In the genomic region with DNA sequence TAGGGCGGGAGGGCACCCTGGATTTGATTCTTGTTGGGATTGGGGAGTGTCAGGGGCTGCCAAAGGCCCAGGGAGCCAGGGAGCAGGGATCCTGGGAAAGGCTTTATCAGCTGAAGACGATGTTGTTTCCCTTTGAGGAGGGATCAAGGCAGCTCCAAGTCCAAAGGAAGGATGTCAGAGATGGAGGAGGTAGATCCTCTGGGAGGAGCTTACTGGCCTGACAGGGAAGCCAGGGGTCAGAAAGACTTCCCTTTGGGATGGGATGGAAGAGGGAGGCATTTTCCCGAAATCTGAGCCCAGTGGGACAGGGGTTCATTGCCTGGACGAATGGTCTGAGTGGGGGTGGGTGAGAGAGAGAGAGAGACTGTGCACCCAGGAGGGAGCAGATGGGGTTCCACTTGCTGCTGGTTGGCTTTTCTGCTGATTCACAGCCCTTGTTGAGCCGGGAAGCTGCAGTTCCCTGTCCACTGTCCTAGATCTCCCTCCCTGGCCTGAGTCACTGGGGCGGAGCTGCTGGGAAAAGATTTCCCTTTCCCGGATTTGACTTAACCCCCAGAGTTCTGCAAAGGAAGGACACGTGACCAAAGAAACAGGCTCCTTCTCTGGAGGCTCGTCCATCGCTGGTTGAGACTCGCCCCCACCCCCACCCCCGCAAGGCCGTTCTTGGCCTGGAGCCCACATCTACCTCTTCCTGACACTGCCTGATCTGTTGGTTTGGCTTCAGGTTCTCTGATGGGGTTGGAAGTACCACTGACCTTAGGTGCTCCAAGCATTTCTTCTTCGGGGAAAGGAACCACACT, we compare ENCODE assay signal across 7 mouse cellular contexts. TPM values are rescaled to one million over a fixed set of nuclear protein-coding genes. Genes with fewer than 3 reads are reported as not detected.
DNase-seq lines count a peak whose midpoint lies in the region; ATAC-seq and TF ChIP-seq lines count a peak whose summit lies in the region.

No protein-coding gene starts in this region.

- H3K27me3 ChIP-seq in heart, embryonic 15.5 days: no peaks in the 10 kb centered on the region

- peaks cover 64% of the 10 kb centered on the region for H3K4me1 ChIP-seq in heart, embryonic 15.5 days (replicated peaks)

- no peaks in the 10 kb centered on the region for H3K9me3 ChIP-seq in heart, embryonic 15.5 days (replicated peaks)

- 14% methylated on average over 14 of the region's 14 CpGs for WGBS in heart, embryonic 15.5 days
- WGBS in macrophage (ENCODE audit: missing documents): 15% methylated on average over 12 of the region's 14 CpGs

- H3K36me3 ChIP-seq in heart, embryonic 15.5 days: peaks cover 24% of the 10 kb centered on the region
- H3K36me3 ChIP-seq in macrophage (ENCODE audit: inconsistent target): peaks cover 25% of the 10 kb centered on the region

- peaks cover 98% of the 10 kb centered on the region for H3K79me2 ChIP-seq in macrophage (ENCODE audit: inconsistent target)

- H3K4me3 ChIP-seq in heart, embryonic 15.5 days: peak overlapping the region; percentile 20
- peak overlapping the region; percentile 2; the same call in 1 of the 2 replicates for H3K4me3 ChIP-seq in macrophage (ENCODE audit: inconsistent target)

- TF ChIP-seq POLR2A in brain, embryonic 14.5 days (IDR thresholded peaks at IDR 0.05; ENCODE audit: borderline replicate concordance, extremely low read depth, insufficient read depth, insufficient read length, poor library complexity, severe bottlenecking): no peak

- ATAC-seq in heart, embryonic 15.5 days (replicated peaks; ENCODE audit: insufficient number of reproducible peaks, insufficient read depth, low FRiP score, low read depth): peak; percentile 36

- H3K27ac ChIP-seq in heart, embryonic 15.5 days: peak overlapping the region; percentile 80
- peak overlapping the region; percentile 98 for H3K27ac ChIP-seq in macrophage

- no peak for TF ChIP-seq CTCF in brain, embryonic 14.5 days (IDR thresholded peaks at IDR 0.05; ENCODE audit: borderline replicate concordance, extremely low read depth, insufficient read depth, insufficient read length)

- peak; percentile 78 for DNase-seq in urinary bladder, postnatal 14 days (ENCODE audit: low spot score)
- DNase-seq in urinary bladder, postnatal 10 days (ENCODE audit: low spot score): no peak
- DNase-seq in brain, embryonic 14.5 days (ENCODE audit: low read depth): peak; percentile 29
- DNase-seq in kidney, postnatal 25 days: peak; percentile 72 to 90
- no peak for DNase-seq in spleen, postnatal 4 days (ENCODE audit: low spot score in 2 of 2)

- H3K9ac ChIP-seq in heart, embryonic 15.5 days: peak overlapping the region; percentile 35

- H3K4me2 ChIP-seq in heart, embryonic 15.5 days: peak overlapping the region; percentile 54

RNA-seq across cellular contexts. Expression of a gene that starts 5.4 kb away (rescaled TPM):
- polyA plus RNA-seq in brain, embryonic 14.5 days (2012; rRNA removed): 18.5 and 19.4 TPM in 2 replicates
- polyA plus RNA-seq in heart, embryonic 15.5 days (2015; fragmentation: Nextera tagmentation; extraction: Ambion mirVana): 42.8 and 56.4 TPM in 2 replicates
- total RNA-seq in macrophage (2018; cell fraction: chromatin; rRNA removed): 10 to 100 TPM; 29.7 to 99.0 (median 73.5) TPM
- total RNA-seq in macrophage (2018; cell fraction: cytosol; rRNA removed): 100 to 1,000 TPM; 110 to 188 (median 152) TPM
- total RNA-seq in macrophage (2018; cell fraction: nucleus; rRNA removed): 100 to 1,000 TPM in 20 of 26 experiments, 10 to 100 TPM in 6; 88.2 to 190 (median 134) TPM
- 140 to 157 TPM (median 155 TPM) in 3 replicates for polyA plus RNA-seq in macrophage (2018)

RNA-seq across cellular contexts. Expression of a gene that starts 26.0 kb away (rescaled TPM):
- polyA plus RNA-seq in brain, embryonic 14.5 days (2012; rRNA removed): 0.13 and 0.23 TPM in 2 replicates
- 0.05 and 0.37 TPM in 2 replicates for polyA plus RNA-seq in heart, embryonic 15.5 days (2015; fragmentation: Nextera tagmentation; extraction: Ambion mirVana)
- under 1 TPM in 1 of 26 experiments, not detected in 25; 0.33 TPM for total RNA-seq in macrophage (2018; cell fraction: chromatin; rRNA removed)
- total RNA-seq in macrophage (2018; cell fraction: cytosol; rRNA removed): not detected
- total RNA-seq in macrophage (2018; cell fraction: nucleus; rRNA removed): not detected
- polyA plus RNA-seq in macrophage (2018): not detected in 3 replicates

RNA-seq across cellular contexts. Expression of a gene that starts 34.1 kb away (rescaled TPM):
- polyA plus RNA-seq in brain, embryonic 14.5 days (2012; rRNA removed): 0.54 and 0.62 TPM in 2 replicates
- 0.81 and 2.8 TPM in 2 replicates for polyA plus RNA-seq in heart, embryonic 15.5 days (2015; fragmentation: Nextera tagmentation; extraction: Ambion mirVana)
- total RNA-seq in macrophage (2018; cell fraction: chromatin; rRNA removed): 1 to 10 TPM in 25 of 26 experiments, under 1 TPM in 1; 0.74 to 8.4 (median 3.2) TPM
- total RNA-seq in macrophage (2018; cell fraction: cytosol; rRNA removed): 1 to 10 TPM in 25 of 26 experiments, under 1 TPM in 1; 0.86 to 2.6 (median 1.5) TPM
- total RNA-seq in macrophage (2018; cell fraction: nucleus; rRNA removed): 1 to 10 TPM in 25 of 26 experiments, under 1 TPM in 1; 0.58 to 6.0 (median 2.6) TPM
- 0.93 to 1.8 TPM (median 1.3 TPM) in 3 replicates for polyA plus RNA-seq in macrophage (2018)

RNA-seq across cellular contexts. Expression of a gene that starts 40.9 kb away (rescaled TPM):
- polyA plus RNA-seq in brain, embryonic 14.5 days (2012; rRNA removed): 14.2 and 20.7 TPM in 2 replicates
- polyA plus RNA-seq in heart, embryonic 15.5 days (2015; fragmentation: Nextera tagmentation; extraction: Ambion mirVana): 37.8 and 48.4 TPM in 2 replicates
- 10 to 100 TPM in 25 of 26 experiments, 1 to 10 TPM in 1; 9.9 to 76.7 (median 35.1) TPM for total RNA-seq in macrophage (2018; cell fraction: chromatin; rRNA removed)
- total RNA-seq in macrophage (2018; cell fraction: cytosol; rRNA removed): 10 to 100 TPM; 42.1 to 80.0 (median 63.8) TPM
- total RNA-seq in macrophage (2018; cell fraction: nucleus; rRNA removed): 10 to 100 TPM; 27.8 to 92.3 (median 45.0) TPM
- polyA plus RNA-seq in macrophage (2018): 54.9 to 70.4 TPM (median 60.9 TPM) in 3 replicates

Comparison
In these comparisons a context has a peak if more than half of its experiments do, and no peak if none do; other contexts are left out.
1. DNase-seq: peak in urinary bladder, postnatal 14 days (single experiment), brain, embryonic 14.5 days (single experiment) and kidney, postnatal 25 days (2 of 2); none in urinary bladder, postnatal 10 days (single experiment) and spleen, postnatal 4 days (0 of 2).